Mouse (Mus musculus) stomach, postnatal 0 days (tissue): ENCODE results near the gene Dhrs7. TPM values are rescaled to one million over a fixed set of nuclear protein-coding genes. Genes with fewer than 3 reads are reported as not detected.

Source experiments
- ATAC-seq: fragments of 200-750 bp; cut with Nextera tagmentation; 2 replicates; pipeline ENCODE4 v1.8.0; 2017; ENCODE audit not compliant: low FRiP score, low TSS enrichment
- DNase-seq: peaks from one replicate; pipeline ENCODE4 v3.0.0-alpha.2; 2016; ENCODE audit warnings: low spot score
- H3K27ac ChIP-seq: fragments of 300-500 bp; sonication (generic); replicated peaks from 2 replicates; pipeline ENCODE4 v1.5.1; 2014; ENCODE audit warnings: mild to moderate bottlenecking, control low read depth
- H3K27me3 ChIP-seq: fragments of 300-500 bp; sonication (generic); 2 replicates; pipeline ENCODE4 v1.6.1; 2014; ENCODE audit warnings: low read length; ENCODE audit not compliant: control insufficient read depth, insufficient read depth
- H3K36me3 ChIP-seq: fragments of 300-500 bp; sonication (generic); 2 replicates; pipeline ENCODE4 v1.6.1; 2014; ENCODE audit warnings: low read length, mixed read lengths; ENCODE audit not compliant: control insufficient read depth, insufficient read depth
- H3K4me1 ChIP-seq: fragments of 300-500 bp; sonication (generic); replicated peaks from 2 replicates; pipeline ENCODE4 v1.6.1; 2014; ENCODE audit warnings: antibody characterized with exemption; ENCODE audit not compliant: control insufficient read depth, insufficient read depth
- H3K4me2 ChIP-seq: fragments of 300-500 bp; sonication (generic); replicated peaks from 2 replicates; pipeline ENCODE4 v1.6.1; 2014; ENCODE audit warnings: low read depth, mild to moderate bottlenecking, control low read depth, moderate library complexity
- H3K4me3 ChIP-seq: fragments of 300-500 bp; sonication (generic); 2 replicates; pipeline ENCODE4 v1.5.1; 2014; ENCODE audit warnings: low read depth, low read length, control low read depth
- H3K9ac ChIP-seq: fragments of 300-500 bp; sonication (generic); 2 replicates; pipeline ENCODE4 v1.6.1; 2014; ENCODE audit warnings: mild to moderate bottlenecking, low read length, control low read depth, mixed read lengths
- H3K9me3 ChIP-seq: fragments of 300-500 bp; sonication (generic); 2 replicates; pipeline ENCODE4 v1.6.1; 2016; ENCODE audit warnings: low read length; ENCODE audit not compliant: control insufficient read depth
- CTCF ChIP-seq: IDR thresholded peaks from 2 replicates; pipeline ENCODE4 v1.5.1; 2016; ENCODE audit warnings: antibody characterized with exemption, low read depth, mild to moderate bottlenecking, moderate library complexity
- EP300 ChIP-seq: optimal IDR thresholded peaks from 2 replicates; pipeline ENCODE3; 2016; ENCODE audit warnings: antibody characterized with exemption
- WGBS: fragments of 180-500 bp; shearing (Covaris S2); extraction: QIAGEN DNeasy Blood & Tissue Kit; methylation state at CpG from one replicate; pipeline ENCODE4 v1.1.7; 2014; 5-methylcytosine and 5-hydroxymethylcytosine counted together
- polyA plus RNA-seq: library from polyadenylated mRNA; unstranded; fragments of >200 nt; fragmentation: Nextera tagmentation; extraction: Ambion mirVana; gene quantifications from 2 replicates; pipeline ENCODE4 v1.2.1, GENCODE M21; 2015

The Dhrs7 gene
- polyA plus RNA-seq, 1 experiment from 2014 or later = 55.9 TPM

DNA sequence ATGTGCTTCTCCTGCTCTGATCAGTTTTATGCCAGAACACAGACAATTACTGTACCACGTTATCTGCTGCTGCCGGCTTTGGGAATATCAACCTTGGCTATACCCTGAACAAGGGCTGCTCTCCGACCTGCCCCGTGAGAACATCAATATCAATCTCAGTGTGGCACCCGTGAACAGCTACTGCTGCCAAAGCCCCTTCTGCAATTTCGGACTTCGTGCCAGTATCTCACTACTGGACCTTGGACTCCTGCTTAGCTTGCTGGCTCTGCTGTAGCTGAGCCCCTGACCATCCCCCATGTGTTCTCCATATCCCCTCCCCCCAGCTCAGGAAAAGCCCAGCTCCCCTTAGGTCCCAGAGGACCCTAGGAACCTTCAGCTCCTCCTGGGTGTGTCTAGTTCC, 43.9 kb downstream of the Dhrs7 start:
- H3K4me3 ChIP-seq = no peak overlapping the region

DNA sequence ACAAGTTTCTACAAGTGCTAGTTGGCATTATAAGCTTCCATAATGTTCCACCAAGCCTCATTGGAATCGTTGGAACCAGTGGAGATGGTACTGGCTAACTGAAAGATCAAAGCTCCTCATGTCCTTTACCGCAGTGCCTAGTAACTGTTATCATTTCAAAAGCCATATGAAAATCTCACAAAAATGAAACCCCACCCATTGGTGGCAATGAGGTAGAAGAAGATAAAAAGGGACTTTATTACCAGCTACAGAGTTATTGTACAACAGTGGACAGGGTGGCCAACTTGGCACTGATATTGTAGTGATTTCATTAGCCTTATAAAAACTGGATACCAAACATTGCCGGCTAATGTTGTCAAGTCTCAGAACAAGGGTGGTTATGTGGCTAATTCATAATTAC, 52.7 kb downstream of the Dhrs7 start:
- Histone ChIP-seq H3K4me1 (no peaks in the 10 kb centered on the region), H3K9me3 (no peaks in the 10 kb centered on the region), H3K9ac (no peak overlapping the region), H3K4me3 (no peak overlapping the region), H3K27ac (no peak overlapping the region), H3K27me3 (no peaks in the 10 kb centered on the region), H3K4me2 (no peak overlapping the region), H3K36me3 (no peaks in the 10 kb centered on the region)
- no peak for DNase-seq
- TF ChIP-seq EP300 (no peak), CTCF (no peak)
- ATAC-seq = no peak
- WGBS = 87% methylated on average over 3 of the region's 3 CpGs

More for the DNA sequence above, 43.9 kb downstream of the Dhrs7 start:
- DNase-seq (no peak), ATAC-seq (no peak)
- Histone ChIP-seq H3K9me3 (no peaks in the 10 kb centered on the region), H3K4me2 (no peak overlapping the region), H3K9ac (no peak overlapping the region), H3K4me1 (no peaks in the 10 kb centered on the region), H3K27ac (no peak overlapping the region), H3K27me3 (no peaks in the 10 kb centered on the region), H3K36me3 (no peaks in the 10 kb centered on the region)
- WGBS = 90% methylated on average over 7 of the region's 7 CpGs
- TF ChIP-seq CTCF (no peak), EP300 (no peak)

Other genes starting within 250 kb of the Dhrs7 start
- 0.04 TPM in 1 of 2 replicates, not detected in the other for gene Lrrc9, start 223.0 kb downstream of the Dhrs7 start, polyA plus RNA-seq
- 4.8 and 4.9 TPM in 2 replicates for gene Pcnx4, start 128.5 kb downstream of the Dhrs7 start, polyA plus RNA-seq
- not detected in 2 replicates for gene Gm4756, start 15.2 kb downstream of the Dhrs7 start, polyA plus RNA-seq
- 51.2 and 55.0 TPM in 2 replicates for gene Ppm1a, start 92.5 kb upstream of the Dhrs7 start, polyA plus RNA-seq